Mouse (Mus musculus) E14TG2a.4 (cell line): Measurements from ENCODE around the gene Gm9767.

ENCODE experiments used
- CTCF ChIP-seq: conservative IDR thresholded peaks from 2 replicates; pipeline ENCODE4 v1.5.1; 2014; ENCODE audit warnings: low read length
- NANOG ChIP-seq: IDR thresholded peaks from 2 replicates; pipeline ENCODE4 v1.6.1; 2014; ENCODE audit warnings: borderline replicate concordance, low read length, mixed read lengths

GRCm38 (mm10) chr10:26079678-26080077 lies 1.6 kb downstream of the Gm9767 start:
- TF ChIP-seq CTCF (no peak), NANOG (no peak)
